Mouse (Mus musculus): Measurements from ENCODE around the gene Olfr1417. TPM values are rescaled to one million over a fixed set of nuclear protein-coding genes. Genes with fewer than 3 reads are reported as not detected.

Olfr1417 gene
- polyA plus RNA-seq (2012; rRNA removed; ENCODE audit: low replicate concordance), result not detected in 2 replicates

GRCm38 (mm10) chr19:11839119-11839518 is at the start of gene Olfr1417:
Gene Olfr1417 (minus strand): TSS chr19:11839219.

GRCm38 (mm10) chr19:11886265-11886664 is 47.2 kb upstream of the Olfr1417 start, which contains the start of gene Olfr1420:
Gene Olfr1420 (plus strand): TSS chr19:11886565.

GRCm38 (mm10) chr19:11875006-11875405 is 36.0 kb upstream of the Olfr1417 start, which contains the start of gene Olfr1419:
Gene Olfr1419 (minus strand): TSS chr19:11875106.

GRCm38 (mm10) chr19:11860966-11861365 is 21.9 kb upstream of the Olfr1417 start, which contains the start of gene Olfr1418:
Gene Olfr1418 (minus strand): TSS chr19:11861066.

GRCm38 (mm10) chr19:11819143-11819700 is 19.8 kb downstream of the Olfr1417 start, which contains the start of gene Stx3:
Gene Stx3 (minus strand): TSS chr19:11819403.

Other genes with a start within 250 kb of the Olfr1417 start
- 0.56 and 2.3 TPM in 2 replicates for gene Ms4a6d, start 234.4 kb downstream of the Olfr1417 start, polyA plus RNA-seq (2012; rRNA removed; ENCODE audit: low replicate concordance)
- gene Ms4a2, start 215.5 kb downstream of the Olfr1417 start, polyA plus RNA-seq (2012; rRNA removed; ENCODE audit: low replicate concordance), result not detected in 2 replicates
- gene Ms4a3, start 198.4 kb downstream of the Olfr1417 start, polyA plus RNA-seq (2012; rRNA removed; ENCODE audit: low replicate concordance), result not detected in 2 replicates
- not detected in 2 replicates for gene Oosp2, start 178.7 kb downstream of the Olfr1417 start, polyA plus RNA-seq (2012; rRNA removed; ENCODE audit: low replicate concordance)
- gene Oosp1, start 148.1 kb downstream of the Olfr1417 start, polyA plus RNA-seq (2012; rRNA removed; ENCODE audit: low replicate concordance), result not detected in 2 replicates
- gene Oosp3, start 142.2 kb downstream of the Olfr1417 start, polyA plus RNA-seq (2012; rRNA removed; ENCODE audit: low replicate concordance), result not detected in 2 replicates
- gene Gif, start 91.7 kb downstream of the Olfr1417 start, polyA plus RNA-seq (2012; rRNA removed; ENCODE audit: low replicate concordance), result 0.24 and 1.8 TPM in 2 replicates
- gene Mrpl16, start 68.8 kb downstream of the Olfr1417 start, polyA plus RNA-seq (2012; rRNA removed; ENCODE audit: low replicate concordance), result 2.8 and 6.6 TPM in 2 replicates
- gene Stx3, start 19.8 kb downstream of the Olfr1417 start, polyA plus RNA-seq (2012; rRNA removed; ENCODE audit: low replicate concordance), result 18.8 and 23.7 TPM in 2 replicates
- gene Olfr1418, start 21.8 kb upstream of the Olfr1417 start, polyA plus RNA-seq (2012; rRNA removed; ENCODE audit: low replicate concordance), result not detected in 2 replicates
- not detected in 2 replicates for gene Olfr1419, start 35.9 kb upstream of the Olfr1417 start, polyA plus RNA-seq (2012; rRNA removed; ENCODE audit: low replicate concordance)
- gene Olfr1420, start 47.3 kb upstream of the Olfr1417 start, polyA plus RNA-seq (2012; rRNA removed; ENCODE audit: low replicate concordance), result not detected in 2 replicates
- 6.6 and 10.0 TPM in 2 replicates for gene Patl1, start 73.2 kb upstream of the Olfr1417 start, polyA plus RNA-seq (2012; rRNA removed; ENCODE audit: low replicate concordance)
- gene Osbp, start 126.7 kb upstream of the Olfr1417 start, polyA plus RNA-seq (2012; rRNA removed; ENCODE audit: low replicate concordance), result 6.4 and 8.0 TPM in 2 replicates
- not detected in 2 replicates for gene Olfr1423, start 202.1 kb upstream of the Olfr1417 start, polyA plus RNA-seq (2012; rRNA removed; ENCODE audit: low replicate concordance)
- not detected in 2 replicates for gene Olfr1424, start 223.5 kb upstream of the Olfr1417 start, polyA plus RNA-seq (2012; rRNA removed; ENCODE audit: low replicate concordance)
- not detected in 2 replicates for gene Olfr1425, start 238.5 kb upstream of the Olfr1417 start, polyA plus RNA-seq (2012; rRNA removed; ENCODE audit: low replicate concordance)